Mouse (Mus musculus): ENCODE measurements around the gene Krtap4-6. TPM values are rescaled to one million over a fixed set of nuclear protein-coding genes. Genes with fewer than 3 reads are reported as not detected.
"Not testable (repeated sequence)": the region's sequence is repeated elsewhere in the genome, so short reads cannot be mapped to it uniquely, and the experiment has no call there.

Gene Krtap4-6
- polyA plus RNA-seq (2011; ENCODE audit: insufficient read depth, insufficient read length, low replicate concordance, missing spikeins) = not detected in 2 replicates

GRCm38 (mm10) chr11:99665860-99666259 is at the start of gene Krtap4-6:
Krtap4-6 (minus strand) TSS chr11:99665960.
- no peaks in the 10 kb centered on the region for H3K4me1 ChIP-seq (ENCODE audit: control insufficient read depth, insufficient read depth, low read length)
- no peak for TF ChIP-seq POLR2A (IDR thresholded peaks at IDR 0.05; ENCODE audit: borderline replicate concordance, control insufficient read depth, low read depth, low read length)
- no peak for TF ChIP-seq CTCF (IDR thresholded peaks at IDR 0.05; ENCODE audit: control insufficient read depth, insufficient read depth, low read length)
- no peak within 1 kb of the TSS for H3K4me3 ChIP-seq (replicated peaks; ENCODE audit: control insufficient read depth, low read depth, low read length)
- H3K27ac ChIP-seq (ENCODE audit: control insufficient read depth, insufficient read depth, low read depth, low read length, poor library complexity) = no peak within 1 kb of the TSS

GRCm38 (mm10) chr11:99690463-99690862 is 24.7 kb upstream of the Krtap4-6 start, which contains the start of gene Gm14190:
Gm14190 (minus strand) TSS chr11:99690740.
- Histone ChIP-seq H3K27ac (ENCODE audit: control insufficient read depth, insufficient read depth, low read depth, low read length, poor library complexity) (no peak within 1 kb of the TSS), H3K4me1 (ENCODE audit: control insufficient read depth, insufficient read depth, low read length) (no peaks in the 10 kb centered on the region), H3K4me3 (replicated peaks; ENCODE audit: control insufficient read depth, low read depth, low read length) (no peak within 1 kb of the TSS)
- 86% methylated on average over 1 of the region's 1 CpGs for WGBS
- TF ChIP-seq CTCF (IDR thresholded peaks at IDR 0.05; ENCODE audit: control insufficient read depth, insufficient read depth, low read length) = no peak
- no peak for TF ChIP-seq POLR2A (IDR thresholded peaks at IDR 0.05; ENCODE audit: borderline replicate concordance, control insufficient read depth, low read depth, low read length)

DNA sequence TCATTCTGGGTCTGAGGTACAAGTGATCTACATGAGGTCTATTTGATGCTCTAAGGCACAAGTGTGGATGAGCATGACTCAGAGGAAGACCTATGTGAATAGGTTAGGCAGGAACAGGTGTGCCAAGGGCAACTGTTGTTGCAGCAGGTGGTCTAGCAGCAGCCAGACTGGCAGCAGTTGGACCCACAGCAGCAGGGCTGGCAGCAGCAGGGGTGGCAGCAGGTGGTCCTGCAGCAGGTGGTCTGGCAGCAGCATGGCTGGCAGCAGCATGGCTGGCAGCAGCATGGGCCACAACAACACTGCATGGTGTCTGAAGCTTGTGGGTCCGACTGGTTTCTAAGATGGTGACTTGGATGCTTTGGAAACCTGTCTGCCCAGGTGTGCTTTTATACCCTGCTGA is 19.5 kb upstream of the Krtap4-6 start:
- not testable (repeated sequence) for H3K4me3 ChIP-seq (replicated peaks; ENCODE audit: control insufficient read depth, low read depth, low read length); H3K4me1 ChIP-seq (ENCODE audit: control insufficient read depth, insufficient read depth, low read length); H3K27ac ChIP-seq (ENCODE audit: control insufficient read depth, insufficient read depth, low read depth, low read length, poor library complexity)
- 60% methylated on average over 1 of the region's 1 CpGs for WGBS

- Histone ChIP-seq H3K4me1 (ENCODE audit: control insufficient read depth, insufficient read depth, low read length) (no peaks in the 10 kb centered on the region; the same call in 1 of the 2 replicates), H3K27ac (ENCODE audit: control insufficient read depth, insufficient read depth, low read depth, low read length, poor library complexity) (no peak overlapping the region), H3K4me3 (replicated peaks; ENCODE audit: control insufficient read depth, low read depth, low read length) (no peak overlapping the region)
- TF ChIP-seq CTCF (IDR thresholded peaks at IDR 0.05; ENCODE audit: control insufficient read depth, insufficient read depth, low read length) (no peak), POLR2A (IDR thresholded peaks at IDR 0.05; ENCODE audit: borderline replicate concordance, control insufficient read depth, low read depth, low read length) (no peak)
- WGBS = 72% methylated on average over 2 of the region's 2 CpGs
Measured at GRCm38 (mm10) chr11:99683481-99683880, 17.7 kb upstream of the Krtap4-6 start.

- WGBS = 79% methylated on average over 10 of the region's 10 CpGs
- TF ChIP-seq CTCF (IDR thresholded peaks at IDR 0.05; ENCODE audit: control insufficient read depth, insufficient read depth, low read length) (no peak), POLR2A (IDR thresholded peaks at IDR 0.05; ENCODE audit: borderline replicate concordance, control insufficient read depth, low read depth, low read length) (no peak)
- Histone ChIP-seq H3K4me3 (replicated peaks; ENCODE audit: control insufficient read depth, low read depth, low read length) (no peak overlapping the region), H3K4me1 (ENCODE audit: control insufficient read depth, insufficient read depth, low read length) (no peaks in the 10 kb centered on the region), H3K27ac (ENCODE audit: control insufficient read depth, insufficient read depth, low read depth, low read length, poor library complexity) (no peak overlapping the region)
Measured at GRCm38 (mm10) chr11:99662802-99663201, 3.0 kb downstream of the Krtap4-6 start.

- no peak overlapping the region for H3K27ac ChIP-seq (ENCODE audit: control insufficient read depth, insufficient read depth, low read depth, low read length, poor library complexity)
- WGBS = 86% methylated on average over 4 of the region's 4 CpGs
- TF ChIP-seq POLR2A (IDR thresholded peaks at IDR 0.05; ENCODE audit: borderline replicate concordance, control insufficient read depth, low read depth, low read length) = no peak
- TF ChIP-seq CTCF (IDR thresholded peaks at IDR 0.05; ENCODE audit: control insufficient read depth, insufficient read depth, low read length) = no peak
- no peaks in the 10 kb centered on the region for H3K4me1 ChIP-seq (ENCODE audit: control insufficient read depth, insufficient read depth, low read length)
- H3K4me3 ChIP-seq (replicated peaks; ENCODE audit: control insufficient read depth, low read depth, low read length) = no peak overlapping the region
Measured at GRCm38 (mm10) chr11:99659256-99659655, 6.5 kb downstream of the Krtap4-6 start.

DNA sequence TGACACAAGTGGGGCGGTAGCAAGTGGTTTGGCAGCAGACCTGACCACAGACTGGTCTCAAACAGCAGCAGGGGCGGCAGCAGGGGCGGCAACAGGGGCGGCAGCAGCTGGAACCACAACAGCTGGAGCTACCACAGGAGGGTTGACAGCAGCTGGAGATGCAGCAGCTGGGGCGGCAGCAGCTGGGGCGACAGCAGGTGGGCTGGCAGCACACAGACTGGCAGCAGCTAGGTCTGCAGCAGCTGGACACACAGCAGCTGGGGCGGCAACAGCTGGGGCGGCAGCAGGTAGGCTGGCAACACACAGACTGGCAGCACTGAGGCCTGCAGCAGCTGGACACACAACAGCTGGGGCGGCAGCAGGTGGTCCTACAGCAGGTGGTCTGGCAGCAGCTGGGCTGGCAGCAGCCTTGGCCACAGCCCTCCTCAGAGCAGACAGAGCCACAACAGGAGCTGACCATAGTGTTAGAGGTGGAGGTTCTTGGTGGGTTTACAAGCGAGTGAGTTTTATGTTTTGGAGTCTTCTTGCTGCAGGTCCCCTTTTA is 7.2 kb downstream of the Krtap4-6 start, which contains the start of gene Gm11563:
Gene Gm11563, minus strand, starts transcription at position 494 of the 544 bp plus-strand sequence.
- H3K27ac ChIP-seq (ENCODE audit: control insufficient read depth, insufficient read depth, low read depth, low read length, poor library complexity); H3K4me1 ChIP-seq (ENCODE audit: control insufficient read depth, insufficient read depth, low read length); H3K4me3 ChIP-seq (replicated peaks; ENCODE audit: control insufficient read depth, low read depth, low read length): not testable (repeated sequence)
- WGBS = 48% methylated on average over 10 of the region's 10 CpGs

GRCm38 (mm10) chr11:99657051-99657450 is 8.7 kb downstream of the Krtap4-6 start:
- Histone ChIP-seq H3K4me1 (ENCODE audit: control insufficient read depth, insufficient read depth, low read length) (no peaks in the 10 kb centered on the region), H3K27ac (ENCODE audit: control insufficient read depth, insufficient read depth, low read depth, low read length, poor library complexity) (no peak overlapping the region), H3K4me3 (replicated peaks; ENCODE audit: control insufficient read depth, low read depth, low read length) (no peak overlapping the region)
- TF ChIP-seq CTCF (IDR thresholded peaks at IDR 0.05; ENCODE audit: control insufficient read depth, insufficient read depth, low read length) (no peak), POLR2A (IDR thresholded peaks at IDR 0.05; ENCODE audit: borderline replicate concordance, control insufficient read depth, low read depth, low read length) (no peak)
- 63% methylated on average over 5 of the region's 5 CpGs for WGBS

- no peaks in the 10 kb centered on the region; the same call in 1 of the 2 replicates for H3K4me1 ChIP-seq (ENCODE audit: control insufficient read depth, insufficient read depth, low read length)
- no peak within 1 kb of the TSS for H3K4me3 ChIP-seq (replicated peaks; ENCODE audit: control insufficient read depth, low read depth, low read length)
- no peak within 1 kb of the TSS for H3K27ac ChIP-seq (ENCODE audit: control insufficient read depth, insufficient read depth, low read depth, low read length, poor library complexity)
- WGBS = 71% methylated on average over 2 of the region's 2 CpGs
- no peak for TF ChIP-seq POLR2A (IDR thresholded peaks at IDR 0.05; ENCODE audit: borderline replicate concordance, control insufficient read depth, low read depth, low read length)
- TF ChIP-seq CTCF (IDR thresholded peaks at IDR 0.05; ENCODE audit: control insufficient read depth, insufficient read depth, low read length) = no peak
Measured at GRCm38 (mm10) chr11:99650136-99650535, 15.6 kb downstream of the Krtap4-6 start, which contains the start of gene Gm11555. Gm11555 (minus strand) TSS chr11:99650236.

Measured in bone marrow, adult 2 months (tissue).